Mouse (Mus musculus) G1E (cell line): ENCODE measurements around the gene Rdh5. TPM values are rescaled to one million over a fixed set of nuclear protein-coding genes. Genes with fewer than 3 reads are reported as not detected.

Experiments
- ATAC-seq: 2 replicates; pipeline ENCODE4 v1.8.0; 2016; ENCODE audit warnings: mild to moderate bottlenecking; ENCODE audit not compliant: insufficient number of reproducible peaks, poor library complexity, low FRiP score, severe bottlenecking; ENCODE audit errors: extremely low read depth
- DNase-seq: peaks from one replicate; pipeline ENCODE4 v3.0.0; 2012; ENCODE audit warnings: low spot score
- H3K27me3 ChIP-seq: 2 replicates; pipeline ENCODE4 v1.6.1; 2012; ENCODE audit warnings: mild to moderate bottlenecking, low read length, inconsistent platforms; ENCODE audit not compliant: insufficient read depth
- H3K36me3 ChIP-seq: replicated peaks from 2 replicates; pipeline ENCODE3; 2012; ENCODE audit warnings: mild to moderate bottlenecking, inconsistent platforms
- H3K4me1 ChIP-seq: 2 replicates; pipeline ENCODE4 v1.6.1; 2012; ENCODE audit warnings: low read depth, low read length, inconsistent platforms, mixed read lengths; ENCODE audit not compliant: insufficient read depth
- H3K4me3 ChIP-seq: 2 replicates; pipeline ENCODE4 v1.5.1; 2012; ENCODE audit warnings: low read depth, mild to moderate bottlenecking, inconsistent platforms, low read length, moderate library complexity, mixed read lengths
- H3K9me3 ChIP-seq: replicated peaks from 2 replicates; pipeline ENCODE4 v1.6.1; 2012; ENCODE audit warnings: inconsistent platforms
- CTCF ChIP-seq: IDR thresholded peaks from 2 replicates; pipeline ENCODE4 v1.5.1; 2012; ENCODE audit warnings: low read depth, low read length, inconsistent platforms, mixed read lengths
- GATA1 ChIP-seq: IDR thresholded peaks from 2 replicates; pipeline ENCODE4 v1.6.1; 2012; ENCODE audit warnings: borderline replicate concordance, low read length, inconsistent platforms, mixed read lengths
- GATA2 ChIP-seq: IDR thresholded peaks from 2 replicates; pipeline ENCODE4 v1.6.1; 2012; ENCODE audit warnings: low read depth, low read length, inconsistent platforms, borderline replicate concordance
- POLR2AphosphoS5 ChIP-seq: IDR thresholded peaks from 2 replicates; pipeline ENCODE4 v1.6.1; 2012; ENCODE audit warnings: low read depth, low read length, inconsistent platforms; ENCODE audit not compliant: insufficient replicate concordance
- TAL1 ChIP-seq: conservative IDR thresholded peaks from 2 replicates; pipeline ENCODE4 v1.6.1; 2012; ENCODE audit warnings: low read depth, low read length, inconsistent platforms, mixed read lengths
- polyA plus RNA-seq: library from polyadenylated mRNA; stranded (reverse); fragments of >175 nt; gene quantifications from 2 replicates; pipeline ENCODE4 v1.2.3, GENCODE M21; 2012
- total RNA-seq, 2 experiments: library from RNA; stranded (forward) in 1 of 2; stranded (reverse) in 1 of 2; fragments of 200-1000 nt in 1 of 2; fragments of >200 nt in 1 of 2; fragmentation: Nextera tagmentation in 1 of 2; gene quantifications; 2 replicates each; pipeline ENCODE4 v1.2.3; 2014 to 2017

Gene Rdh5
- total and polyA plus RNA-seq, 3 experiments: 1.2 to 7.1 (median 2.6) TPM

GRCm38 (mm10) chr10:128901409-128901808 is 21.3 kb downstream of the Rdh5 start:
- no peak for TF ChIP-seq POLR2AphosphoS5
- TF ChIP-seq GATA1: no peak
- no peak for TF ChIP-seq CTCF
- TF ChIP-seq TAL1: no peak
- TF ChIP-seq GATA2: no peak
- H3K9me3 ChIP-seq: no peaks in the 10 kb centered on the region
- no peak for DNase-seq
- peaks cover 3% of the 10 kb centered on the region; the same call in 1 of the 2 replicates for H3K4me1 ChIP-seq
- ATAC-seq: no peak
- H3K4me3 ChIP-seq: no peak overlapping the region
- no peaks in the 10 kb centered on the region for H3K36me3 ChIP-seq
- peaks cover 43% of the 10 kb centered on the region for H3K27me3 ChIP-seq

GRCm38 (mm10) chr10:128900698-128901097 is 22.0 kb downstream of the Rdh5 start, which contains the start of gene Cd63:
Gene Cd63 (plus strand): TSS chr10:128900989.
- Histone ChIP-seq H3K4me1 (peaks cover 5% of the 10 kb centered on the region), H3K36me3 (no peaks in the 10 kb centered on the region), H3K27me3 (peaks cover 44% of the 10 kb centered on the region), H3K9me3 (no peaks in the 10 kb centered on the region), H3K4me3 (no peak within 1 kb of the TSS)
- TF ChIP-seq POLR2AphosphoS5 (no peak), CTCF (no peak), GATA2 (no peak), GATA1 (no peak), TAL1 (no peak)
- DNase-seq (no peak), ATAC-seq (no peak)

- no peak for DNase-seq
- no peaks in the 10 kb centered on the region for H3K36me3 ChIP-seq
- no peak for TF ChIP-seq CTCF
- no peak for TF ChIP-seq TAL1
- no peak for TF ChIP-seq POLR2AphosphoS5
- TF ChIP-seq GATA2: no peak
- no peak for TF ChIP-seq GATA1
- H3K9me3 ChIP-seq: no peaks in the 10 kb centered on the region
- ATAC-seq: no peak
- peaks cover 41% of the 10 kb centered on the region for H3K27me3 ChIP-seq
- no peak overlapping the region for H3K4me3 ChIP-seq
- H3K4me1 ChIP-seq: peaks cover 11% of the 10 kb centered on the region
Observed at GRCm38 (mm10) chr10:128899759-128900490, 22.8 kb downstream of the Rdh5 start.

GRCm38 (mm10) chr10:128897501-128897900 is 25.2 kb downstream of the Rdh5 start:
- DNase-seq: no peak
- Histone ChIP-seq H3K4me3 (no peak overlapping the region), H3K36me3 (no peaks in the 10 kb centered on the region), H3K9me3 (no peaks in the 10 kb centered on the region), H3K4me1 (peaks cover 11% of the 10 kb centered on the region), H3K27me3 (peaks cover 38% of the 10 kb centered on the region)
- no peak for ATAC-seq
- TF ChIP-seq CTCF (no peak), GATA1 (no peak), POLR2AphosphoS5 (no peak)

GRCm38 (mm10) chr10:128896807-128897206 is 25.9 kb downstream of the Rdh5 start:
- ATAC-seq (no peak), DNase-seq (no peak)
- Histone ChIP-seq H3K4me3 (no peak overlapping the region), H3K27me3 (peaks cover 42% of the 10 kb centered on the region), H3K9me3 (no peaks in the 10 kb centered on the region), H3K36me3 (no peaks in the 10 kb centered on the region), H3K4me1 (peaks cover 11% of the 10 kb centered on the region)
- TF ChIP-seq GATA1: no peak
- TF ChIP-seq GATA2: no peak
- TF ChIP-seq TAL1: no peak
- no peak for TF ChIP-seq CTCF
- TF ChIP-seq POLR2AphosphoS5: no peak

- no peak overlapping the region for H3K4me3 ChIP-seq
- H3K9me3 ChIP-seq: no peaks in the 10 kb centered on the region
- no peaks in the 10 kb centered on the region for H3K36me3 ChIP-seq
- TF ChIP-seq POLR2AphosphoS5 (no peak), TAL1 (no peak), GATA1 (no peak), GATA2 (no peak), CTCF (no peak)
- DNase-seq: no peak
- ATAC-seq: no peak
- H3K27me3 ChIP-seq: peaks cover 46% of the 10 kb centered on the region
- H3K4me1 ChIP-seq: peaks cover 11% of the 10 kb centered on the region
Observed at GRCm38 (mm10) chr10:128895952-128896693, 26.6 kb downstream of the Rdh5 start.
